Mouse (Mus musculus) lung, postnatal 0 days (tissue): ENCODE measurements around the gene Fat1. TPM values are rescaled to one million over a fixed set of nuclear protein-coding genes. Genes with fewer than 3 reads are reported as not detected.

Experiments
- ATAC-seq: fragments of 200-750 bp; cut with Nextera tagmentation; 2 replicates; pipeline ENCODE4 v1.8.0; 2017; ENCODE audit warnings: moderate library complexity
- DNase-seq: peaks from one replicate; pipeline ENCODE4 v3.0.0-alpha.2; 2016; ENCODE audit warnings: low spot score
- H3K27ac ChIP-seq: fragments of 300-500 bp; sonication (generic); 2 replicates; pipeline ENCODE4 v1.5.1; 2014; ENCODE audit warnings: antibody characterized with exemption, mild to moderate bottlenecking, low read length, mixed read lengths
- H3K27me3 ChIP-seq: fragments of 300-500 bp; sonication (generic); replicated peaks from 2 replicates; pipeline ENCODE4 v1.6.1; 2014; ENCODE audit warnings: low read length, mixed read lengths; ENCODE audit not compliant: insufficient read depth
- H3K36me3 ChIP-seq: fragments of 300-500 bp; sonication (generic); 2 replicates; pipeline ENCODE4 v1.6.1; 2014; ENCODE audit warnings: low read length, mixed read lengths; ENCODE audit not compliant: insufficient read depth
- H3K4me1 ChIP-seq: fragments of 300-500 bp; sonication (generic); 2 replicates; pipeline ENCODE4 v1.6.1; 2014; ENCODE audit warnings: antibody characterized with exemption, low read depth, low read length, mixed read lengths; ENCODE audit not compliant: insufficient read depth
- H3K4me2 ChIP-seq: fragments of 300-500 bp; sonication (generic); replicated peaks from 2 replicates; pipeline ENCODE4 v1.6.1; 2014; ENCODE audit warnings: low read depth, mild to moderate bottlenecking, low read length, moderate library complexity, mixed read lengths
- H3K4me3 ChIP-seq: fragments of 300-500 bp; sonication (generic); 2 replicates; pipeline ENCODE4 v1.5.1; 2014; ENCODE audit warnings: low read depth, low read length
- H3K9ac ChIP-seq: fragments of 300-500 bp; sonication (generic); replicated peaks from 2 replicates; pipeline ENCODE4 v1.6.1; 2014; ENCODE audit warnings: low read depth, mild to moderate bottlenecking
- H3K9me3 ChIP-seq: fragments of 300-500 bp; sonication (generic); 2 replicates; pipeline ENCODE4 v1.6.1; 2016; ENCODE audit warnings: low read length, mixed read lengths
- CTCF ChIP-seq: IDR thresholded peaks from 2 replicates; pipeline ENCODE4 v1.5.1; 2016; ENCODE audit warnings: antibody characterized with exemption, mild to moderate bottlenecking
- EP300 ChIP-seq: IDR thresholded peaks from 2 replicates; pipeline ENCODE4 v1.6.1; 2016; ENCODE audit warnings: antibody characterized with exemption, mild to moderate bottlenecking, control low read depth
- WGBS: fragments of 180-500 bp; shearing (Covaris S2); extraction: QIAGEN DNeasy Blood & Tissue Kit; methylation state at CpG from one replicate; pipeline ENCODE4 v1.1.7; 2014; 5-methylcytosine and 5-hydroxymethylcytosine counted together
- polyA plus RNA-seq: library from polyadenylated mRNA; unstranded; fragments of >200 nt; fragmentation: Nextera tagmentation; extraction: Ambion mirVana; gene quantifications from 2 replicates; pipeline ENCODE4 v1.2.1, GENCODE M21; 2015

The Fat1 gene
- polyA plus RNA-seq, 1 experiment from 2014 or later: 7.3 TPM

- no peaks in the 10 kb centered on the region for H3K27me3 ChIP-seq
- 83% methylated on average over 21 of the region's 21 CpGs for WGBS
- H3K4me3 ChIP-seq: no peak overlapping the region
- peaks cover 5% of the 10 kb centered on the region; the same call in 1 of the 2 replicates for H3K9me3 ChIP-seq
- no peak overlapping the region for H3K27ac ChIP-seq
- no peaks in the 10 kb centered on the region for H3K4me1 ChIP-seq
- TF ChIP-seq CTCF (no peak), EP300 (no peak)
- DNase-seq: no peak
- H3K4me2 ChIP-seq: no peak overlapping the region
- ATAC-seq: no peak
- H3K36me3 ChIP-seq: peaks cover 51% of the 10 kb centered on the region
- H3K9ac ChIP-seq: no peak overlapping the region
Measured at GRCm38 (mm10) chr8:45021911-45022665, 86.8 kb downstream of the Fat1 start.

- ATAC-seq: no peak
- Histone ChIP-seq H3K27me3 (no peaks in the 10 kb centered on the region), H3K27ac (no peak overlapping the region), H3K4me3 (no peak overlapping the region), H3K4me2 (no peak overlapping the region), H3K36me3 (peaks cover 53% of the 10 kb centered on the region), H3K9ac (no peak overlapping the region), H3K9me3 (peaks cover 5% of the 10 kb centered on the region; the same call in 1 of the 2 replicates), H3K4me1 (no peaks in the 10 kb centered on the region)
- no peak for TF ChIP-seq CTCF
- no peak for TF ChIP-seq EP300
- 82% methylated on average over 6 of the region's 6 CpGs for WGBS
- no peak for DNase-seq
Measured at GRCm38 (mm10) chr8:45028081-45028497, 92.8 kb downstream of the Fat1 start.

GRCm38 (mm10) chr8:45038350-45038749 is 103.1 kb downstream of the Fat1 start:
- WGBS: 80% methylated on average over 15 of the region's 15 CpGs
- no peak overlapping the region for H3K4me2 ChIP-seq
- H3K9ac ChIP-seq: no peak overlapping the region
- H3K4me1 ChIP-seq: no peaks in the 10 kb centered on the region
- TF ChIP-seq EP300: no peak
- no peak for TF ChIP-seq CTCF
- ATAC-seq (no peak; the same call in 1 of the 2 replicates), DNase-seq (no peak)
- H3K9me3 ChIP-seq: 0 out of 2 replicates have a peak, but pooled peaks cover 5% of the 10 kb centered on the region
- peaks cover 64% of the 10 kb centered on the region for H3K36me3 ChIP-seq
- H3K27me3 ChIP-seq: no peaks in the 10 kb centered on the region
- H3K4me3 ChIP-seq: no peak overlapping the region
- no peak overlapping the region for H3K27ac ChIP-seq

- Histone ChIP-seq H3K36me3 (peaks cover 47% of the 10 kb centered on the region), H3K4me2 (no peak overlapping the region), H3K9ac (no peak overlapping the region), H3K4me1 (no peaks in the 10 kb centered on the region), H3K27me3 (no peaks in the 10 kb centered on the region), H3K4me3 (no peak overlapping the region), H3K27ac (no peak overlapping the region), H3K9me3 (0 out of 2 replicates have a peak, but pooled peaks cover 5% of the 10 kb centered on the region)
- DNase-seq (no peak), ATAC-seq (no peak)
- WGBS: 93% methylated on average over 26 of the region's 26 CpGs
- TF ChIP-seq EP300 (no peak), CTCF (no peak)
Measured at GRCm38 (mm10) chr8:45044160-45044559, 108.9 kb downstream of the Fat1 start.

- Histone ChIP-seq H3K4me3 (no peak overlapping the region), H3K9ac (no peak overlapping the region), H3K27ac (no peak overlapping the region), H3K36me3 (peaks cover 9% of the 10 kb centered on the region; the same call in 1 of the 2 replicates), H3K4me1 (no peaks in the 10 kb centered on the region), H3K27me3 (no peaks in the 10 kb centered on the region), H3K4me2 (no peak overlapping the region), H3K9me3 (no peaks in the 10 kb centered on the region)
- ATAC-seq (no peak), DNase-seq (no peak)
- TF ChIP-seq CTCF: no peak
- TF ChIP-seq EP300: no peak
- WGBS: 66% methylated on average over 8 of the region's 8 CpGs
Measured at GRCm38 (mm10) chr8:45050451-45050850, 115.2 kb downstream of the Fat1 start.

GRCm38 (mm10) chr8:45051236-45051635 is 116.0 kb downstream of the Fat1 start:
- H3K9me3 ChIP-seq: no peaks in the 10 kb centered on the region
- no peak overlapping the region for H3K27ac ChIP-seq
- no peak for ATAC-seq
- no peaks in the 10 kb centered on the region for H3K27me3 ChIP-seq
- no peaks in the 10 kb centered on the region for H3K4me1 ChIP-seq
- TF ChIP-seq EP300 (no peak), CTCF (no peak)
- H3K9ac ChIP-seq: no peak overlapping the region
- DNase-seq: no peak
- H3K36me3 ChIP-seq: peaks cover 6% of the 10 kb centered on the region; the same call in 1 of the 2 replicates
- no peak overlapping the region for H3K4me2 ChIP-seq
- H3K4me3 ChIP-seq: no peak overlapping the region
- 92% methylated on average over 30 of the region's 30 CpGs for WGBS
